Mouse (Mus musculus) hindbrain, embryonic 15.5 days (tissue): ENCODE measurements at regions not wholly inside any gene's neighbourhood (a gene's known extent, or its start where the extent isn't known, plus 50 kb on each side); places are given as distances from the start of the nearest gene placed in this dataset.

ENCODE experiments used
- ATAC-seq: fragments of 200-750 bp; cut with Nextera tagmentation; 2 replicates; pipeline ENCODE4 v1.8.0; 2017; ENCODE audit warnings: low read depth, moderate number of reproducible peaks, moderate TSS enrichment; ENCODE audit not compliant: low FRiP score
- H3K27ac ChIP-seq: fragments of 300-500 bp; sonication (generic); replicated peaks from 2 replicates; pipeline ENCODE4 v1.5.1; 2015; ENCODE audit warnings: mild to moderate bottlenecking, inconsistent platforms
- H3K27me3 ChIP-seq: fragments of 300-500 bp; sonication (generic); 2 replicates; pipeline ENCODE4 v1.6.1; 2015; ENCODE audit warnings: control low read depth, inconsistent platforms
- H3K36me3 ChIP-seq: fragments of 300-500 bp; sonication (generic); 2 replicates; pipeline ENCODE4 v1.6.1; 2015; ENCODE audit warnings: control low read depth, inconsistent platforms
- H3K4me1 ChIP-seq: fragments of 300-500 bp; sonication (generic); replicated peaks from 2 replicates; pipeline ENCODE4 v1.6.1; 2015; ENCODE audit warnings: control low read depth, inconsistent platforms
- H3K4me2 ChIP-seq: fragments of 300-500 bp; sonication (generic); 2 replicates; pipeline ENCODE4 v1.6.1; 2015; ENCODE audit warnings: moderate library complexity, mild to moderate bottlenecking, inconsistent platforms
- H3K4me3 ChIP-seq: fragments of 300-500 bp; sonication (generic); 2 replicates; pipeline ENCODE4 v1.5.1; 2015; ENCODE audit warnings: mild to moderate bottlenecking, inconsistent platforms
- H3K9ac ChIP-seq: fragments of 300-500 bp; sonication (generic); 2 replicates; pipeline ENCODE4 v1.6.1; 2015; ENCODE audit warnings: inconsistent platforms
- H3K9me3 ChIP-seq: fragments of 300-500 bp; sonication (generic); 2 replicates; pipeline ENCODE4 v1.6.1; 2016; ENCODE audit warnings: control low read depth, inconsistent platforms
- WGBS: fragments of 180-500 bp; shearing (Covaris S2); methylation state at CpG from one replicate; pipeline ENCODE4 v1.1.7; 2015; 5-methylcytosine and 5-hydroxymethylcytosine counted together

DNA sequence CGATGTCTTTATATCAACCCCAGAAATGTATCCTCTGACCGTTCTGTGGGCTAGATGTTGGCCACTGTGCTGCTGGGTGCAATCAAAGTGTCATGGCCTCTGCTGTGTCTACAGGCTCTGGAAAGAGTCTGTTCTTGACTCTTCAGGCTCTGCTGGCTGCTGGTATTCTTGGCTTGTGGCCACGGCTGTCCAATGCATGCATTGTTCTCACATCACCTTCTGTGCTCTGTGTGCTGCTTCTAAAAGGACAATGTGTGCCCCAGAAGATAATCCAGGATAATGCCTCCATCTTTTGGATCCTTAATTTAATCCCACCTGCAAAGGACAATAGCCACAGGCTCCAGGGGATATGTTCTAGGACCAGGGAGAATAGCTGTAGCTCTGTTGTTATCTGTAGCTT lies 77.5 kb upstream of the Dapl1 start:
- no peaks in the 10 kb centered on the region for H3K27me3 ChIP-seq
- no peak overlapping the region for H3K4me2 ChIP-seq
- 62% methylated on average over 3 of the region's 3 CpGs for WGBS
- no peaks in the 10 kb centered on the region for H3K9me3 ChIP-seq
- H3K9ac ChIP-seq = no peak overlapping the region
- peaks cover 7% of the 10 kb centered on the region for H3K4me1 ChIP-seq
- peak overlapping the region; percentile 31 for H3K27ac ChIP-seq
- H3K36me3 ChIP-seq = no peaks in the 10 kb centered on the region
- no peak for ATAC-seq
- no peak overlapping the region for H3K4me3 ChIP-seq

DNA sequence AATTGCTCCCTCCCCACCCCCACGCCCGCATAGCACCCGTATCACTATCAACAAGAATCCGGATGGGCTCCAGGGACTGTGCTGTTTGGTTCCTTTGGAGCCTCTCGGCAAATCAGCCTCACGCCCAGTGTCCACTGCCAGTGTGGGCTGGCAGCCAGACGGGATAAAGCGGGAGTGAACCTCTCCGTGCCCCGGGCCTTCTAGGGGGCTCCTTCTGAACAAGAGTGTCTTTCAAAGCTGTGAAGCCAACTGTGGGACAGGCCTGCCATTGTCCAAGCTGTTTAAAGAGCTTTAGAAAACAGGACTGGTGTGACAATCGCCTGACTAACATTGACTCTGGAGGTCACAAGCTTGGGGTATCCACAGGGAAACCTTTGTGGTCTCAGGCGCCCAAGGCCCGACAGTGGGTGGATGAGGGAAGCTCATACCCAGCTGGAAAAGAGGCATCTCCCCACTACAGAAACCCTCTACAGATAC lies 76.9 kb upstream of the Dapl1 start:
- Histone ChIP-seq H3K4me3 (no peak overlapping the region), H3K27me3 (no peaks in the 10 kb centered on the region), H3K27ac (peak overlapping the region; percentile 43), H3K9ac (no peak overlapping the region), H3K36me3 (no peaks in the 10 kb centered on the region), H3K4me2 (no peak overlapping the region), H3K9me3 (no peaks in the 10 kb centered on the region), H3K4me1 (peaks cover 7% of the 10 kb centered on the region)
- ATAC-seq = peak; percentile 93
- 44% methylated on average over 13 of the region's 13 CpGs for WGBS

DNA sequence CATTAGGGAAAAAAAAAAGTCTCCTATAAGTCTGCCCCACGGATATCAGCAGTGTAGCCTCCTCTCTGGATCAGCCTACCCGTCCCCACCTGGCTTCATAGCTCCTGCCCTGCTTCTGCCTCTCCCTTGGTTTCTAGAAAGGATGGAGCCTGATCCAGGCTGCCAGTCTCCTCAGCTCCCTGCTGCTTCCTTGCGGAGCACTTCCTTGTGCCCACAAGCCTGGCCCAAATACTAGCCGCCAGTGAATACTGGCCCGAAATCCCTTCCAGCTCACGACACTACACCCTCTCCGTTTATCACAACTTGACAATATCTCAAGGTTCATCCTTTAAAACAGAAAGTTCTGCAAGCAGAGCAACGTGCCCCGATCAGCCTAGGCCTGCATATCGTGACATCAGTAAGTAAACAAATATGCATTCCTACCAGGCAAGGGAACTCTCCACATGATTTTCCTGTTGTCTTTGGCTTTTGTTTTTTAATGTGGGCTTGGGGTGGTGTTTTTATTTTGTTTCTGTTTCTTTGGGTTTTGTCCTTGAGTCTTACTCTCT lies 76.3 kb upstream of the Dapl1 start:
- Histone ChIP-seq H3K36me3 (no peaks in the 10 kb centered on the region), H3K27me3 (no peaks in the 10 kb centered on the region), H3K4me1 (peaks cover 7% of the 10 kb centered on the region), H3K4me3 (no peak overlapping the region), H3K9me3 (no peaks in the 10 kb centered on the region), H3K27ac (peak overlapping the region; percentile 43), H3K9ac (no peak overlapping the region), H3K4me2 (no peak overlapping the region)
- no peak for ATAC-seq
- WGBS = 65% methylated on average over 10 of the region's 10 CpGs

DNA sequence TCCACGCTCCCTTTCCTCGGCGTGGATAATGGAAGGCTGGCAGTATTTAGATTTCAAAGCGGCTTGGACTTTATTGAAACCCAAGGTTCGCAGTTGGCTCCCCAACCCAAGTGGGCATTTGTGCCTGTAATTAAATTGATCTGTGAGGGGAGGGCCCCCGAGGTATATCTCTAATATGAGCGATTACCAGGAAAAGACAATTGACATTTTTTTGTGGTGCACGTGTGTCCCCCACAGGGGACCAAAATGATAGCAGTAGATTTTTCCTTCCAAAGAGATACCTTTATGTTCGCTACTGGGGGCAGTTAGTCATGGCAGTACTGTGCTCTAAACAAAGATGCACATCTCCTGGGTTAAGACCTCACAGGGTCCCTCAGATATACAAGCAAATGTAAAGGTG lies 69.8 kb upstream of the Dapl1 start:
- Histone ChIP-seq H3K9ac (no peak overlapping the region), H3K4me3 (no peak overlapping the region), H3K27ac (no peak overlapping the region), H3K27me3 (no peaks in the 10 kb centered on the region), H3K36me3 (no peaks in the 10 kb centered on the region), H3K4me2 (peak overlapping the region; percentile 16), H3K4me1 (peaks cover 11% of the 10 kb centered on the region; the same call in 1 of the 2 replicates), H3K9me3 (no peaks in the 10 kb centered on the region)
- WGBS = 44% methylated on average over 9 of the region's 9 CpGs
- ATAC-seq = peak; percentile 20; the same call in 1 of the 2 replicates

DNA sequence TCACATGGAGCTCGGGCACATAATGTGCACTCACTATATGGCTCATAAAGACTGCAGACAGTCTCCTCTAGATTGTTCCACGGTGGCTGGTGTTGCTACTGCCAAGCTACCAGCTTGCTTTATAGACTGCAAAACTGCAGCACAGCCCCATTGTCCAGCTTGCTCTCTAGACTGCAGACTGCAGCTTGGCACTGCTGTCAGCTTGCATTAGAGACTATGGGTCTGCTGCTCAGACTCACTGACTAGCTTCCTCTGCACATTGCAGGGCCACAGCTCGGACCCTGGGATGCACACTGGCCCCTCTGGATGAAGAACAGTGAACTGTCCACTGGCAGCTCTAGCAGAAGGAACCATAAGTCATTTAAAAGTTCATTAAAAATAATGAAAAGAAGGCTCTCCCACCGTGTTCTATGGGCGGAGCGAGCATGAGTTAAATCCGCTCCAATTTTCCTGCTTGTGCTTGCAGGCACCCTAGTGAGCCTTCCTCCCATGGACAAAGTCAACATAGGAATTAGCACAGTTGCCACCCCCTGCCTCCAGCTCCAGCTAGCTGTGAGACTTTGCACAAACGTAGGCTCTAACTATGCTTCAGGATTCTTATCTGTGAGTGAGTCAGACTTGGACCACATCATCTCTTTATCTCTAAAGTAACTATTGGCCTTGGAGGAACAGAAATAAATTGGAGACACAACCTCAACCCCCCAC lies 67.8 kb upstream of the Dapl1 start:
- no peak overlapping the region for H3K9ac ChIP-seq
- H3K4me1 ChIP-seq = peaks cover 11% of the 10 kb centered on the region; the same call in 1 of the 2 replicates
- no peak for ATAC-seq
- 60% methylated on average over 8 of the region's 8 CpGs for WGBS
- no peaks in the 10 kb centered on the region for H3K9me3 ChIP-seq
- H3K27me3 ChIP-seq = no peaks in the 10 kb centered on the region
- no peak overlapping the region for H3K4me3 ChIP-seq
- H3K27ac ChIP-seq = no peak overlapping the region
- no peak overlapping the region for H3K4me2 ChIP-seq
- H3K36me3 ChIP-seq = no peaks in the 10 kb centered on the region

DNA sequence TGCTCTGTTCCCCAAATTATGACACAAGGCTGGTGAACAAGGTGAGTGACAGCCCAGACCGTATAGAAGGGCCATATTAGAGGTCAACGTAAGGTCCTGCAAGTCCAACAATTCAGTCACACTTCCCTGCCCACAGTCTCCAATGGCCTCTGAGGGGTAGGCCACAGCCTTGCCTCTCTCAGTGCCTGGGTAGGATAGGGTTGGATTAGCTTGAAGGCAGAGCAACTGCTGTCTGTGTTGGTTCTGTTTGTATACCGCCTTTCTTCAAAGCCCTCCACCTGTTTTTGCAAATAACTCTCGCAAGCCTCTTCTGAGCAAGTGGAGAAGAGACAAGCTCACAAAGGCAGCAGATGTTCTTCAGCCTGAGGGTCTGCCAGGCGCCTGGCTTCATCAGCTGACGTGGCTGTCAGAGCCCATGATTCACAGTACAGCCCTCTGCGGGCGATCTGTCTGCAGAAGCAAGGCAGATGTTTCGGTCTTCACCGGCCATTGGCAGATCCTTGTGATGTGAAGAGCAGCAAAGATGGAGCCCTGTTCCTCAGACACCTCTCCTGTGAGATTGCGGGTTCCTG lies 67.0 kb upstream of the Dapl1 start:
- peak; percentile 40; the same call in 1 of the 2 replicates for ATAC-seq
- H3K27ac ChIP-seq = peak overlapping the region; percentile 53; the same call in 1 of the 2 replicates

DNA sequence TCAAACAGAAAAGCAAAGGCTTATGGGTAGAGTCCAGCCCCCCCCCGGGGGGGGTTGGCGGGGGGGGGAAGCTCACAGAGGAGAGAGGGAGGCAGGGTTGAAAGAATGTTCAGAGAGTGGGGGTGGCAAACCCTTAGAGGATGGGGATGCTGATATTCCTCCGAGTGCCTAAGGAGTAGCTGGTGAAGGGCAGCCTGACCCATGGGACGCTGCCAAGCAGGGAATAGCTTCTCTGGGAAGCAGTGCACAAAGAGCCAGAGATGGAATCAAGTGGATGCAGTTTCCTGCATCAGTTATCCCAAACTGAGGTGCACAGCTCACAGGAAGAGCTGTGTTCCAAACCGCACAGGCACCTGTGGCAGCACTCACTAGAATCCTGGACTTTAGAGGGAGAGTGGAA lies 64.0 kb upstream of the Dapl1 start:
- Histone ChIP-seq H3K36me3 (no peaks in the 10 kb centered on the region), H3K4me2 (no peak overlapping the region), H3K27ac (no peak overlapping the region), H3K9ac (no peak overlapping the region), H3K4me3 (no peak overlapping the region), H3K9me3 (no peaks in the 10 kb centered on the region), H3K27me3 (no peaks in the 10 kb centered on the region), H3K4me1 (peaks cover 15% of the 10 kb centered on the region; the same call in 1 of the 2 replicates)
- 69% methylated on average over 5 of the region's 5 CpGs for WGBS
- no peak for ATAC-seq

More for the DNA sequence above, 67.0 kb upstream of the Dapl1 start:
- H3K4me2 ChIP-seq = no peak overlapping the region
- 65% methylated on average over 11 of the region's 11 CpGs for WGBS
- peaks cover 15% of the 10 kb centered on the region; the same call in 1 of the 2 replicates for H3K4me1 ChIP-seq
- no peaks in the 10 kb centered on the region for H3K27me3 ChIP-seq
- H3K36me3 ChIP-seq = no peaks in the 10 kb centered on the region
- H3K4me3 ChIP-seq = no peak overlapping the region
- no peak overlapping the region for H3K9ac ChIP-seq
- H3K9me3 ChIP-seq = no peaks in the 10 kb centered on the region

DNA sequence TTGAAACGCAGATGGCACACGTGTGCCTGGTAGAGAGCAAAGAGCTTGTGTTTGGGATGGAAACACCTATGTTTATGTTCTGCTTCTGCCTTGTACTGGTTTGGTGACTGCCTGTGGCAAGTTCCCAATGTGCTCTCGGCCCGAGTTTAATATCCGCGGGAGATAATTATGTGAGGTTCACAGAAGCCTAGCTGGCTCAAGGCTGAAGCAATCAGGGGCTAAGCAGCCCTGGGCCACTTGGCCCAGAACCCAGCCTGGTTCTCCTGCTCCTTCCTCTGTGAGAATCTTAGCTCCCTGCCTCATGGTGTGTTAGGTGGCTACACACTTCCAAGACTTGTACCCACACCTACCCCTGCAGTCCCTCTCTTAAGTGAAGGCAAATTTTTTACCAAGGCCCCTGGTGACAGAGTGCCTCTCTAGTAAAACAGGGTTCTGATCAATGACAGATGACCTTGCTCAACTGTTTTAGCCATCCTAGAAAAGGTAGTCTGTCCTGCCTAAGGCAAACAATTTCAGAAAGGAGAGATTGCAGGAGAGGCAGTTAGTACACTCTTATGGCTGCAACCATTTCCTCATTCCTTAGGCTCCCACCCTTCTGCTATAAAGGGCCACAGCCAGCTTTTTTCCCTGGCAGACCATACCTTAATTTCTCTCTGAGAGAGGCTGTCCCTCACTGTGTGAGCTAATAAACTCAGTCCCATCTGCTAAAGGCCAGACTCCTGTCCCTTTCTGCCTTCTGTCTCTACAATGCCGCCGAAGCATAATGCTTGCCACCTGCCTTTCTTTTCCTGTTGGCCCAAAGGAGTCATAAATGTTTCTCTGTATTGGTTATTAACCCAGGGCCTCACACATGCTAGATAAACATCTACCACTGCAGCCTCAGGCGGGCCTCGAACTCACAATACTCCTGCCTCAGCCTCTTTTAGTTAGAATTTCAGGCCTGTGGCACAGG lies 61.9 kb upstream of the Dapl1 start:
- Histone ChIP-seq H3K27me3 (no peaks in the 10 kb centered on the region), H3K4me2 (no peak overlapping the region), H3K9me3 (no peaks in the 10 kb centered on the region), H3K27ac (no peak overlapping the region; the same call in 1 of the 2 replicates), H3K4me3 (no peak overlapping the region), H3K9ac (no peak overlapping the region), H3K36me3 (no peaks in the 10 kb centered on the region), H3K4me1 (0 out of 2 replicates have a peak, but pooled peaks cover 5% of the 10 kb centered on the region)
- 67% methylated on average over 10 of the region's 10 CpGs for WGBS
- no peak for ATAC-seq

DNA sequence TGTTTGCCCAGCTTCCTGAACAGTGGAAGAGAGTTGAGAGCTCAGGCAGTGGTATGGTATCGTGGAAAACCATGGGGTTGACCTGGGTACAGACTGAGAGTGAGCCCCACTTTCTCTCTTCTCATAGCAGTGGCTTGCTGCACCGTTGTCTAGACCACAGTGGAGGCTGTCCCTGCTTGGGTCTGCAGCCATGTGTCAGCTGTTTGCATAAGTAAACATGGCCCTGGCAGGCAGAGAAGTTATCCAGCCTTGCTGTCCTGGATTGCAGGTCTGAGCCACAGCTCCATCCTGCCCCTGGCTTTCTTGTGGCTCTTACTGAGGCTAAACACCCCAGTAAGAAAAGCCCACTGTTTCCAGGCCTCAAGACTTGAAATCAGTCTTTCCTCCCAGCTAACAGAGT lies 60.2 kb upstream of the Dapl1 start:
- no peak overlapping the region for H3K27ac ChIP-seq
- H3K4me1 ChIP-seq = 0 out of 2 replicates have a peak, but pooled peaks cover 5% of the 10 kb centered on the region
- no peak overlapping the region for H3K4me3 ChIP-seq
- 82% methylated on average over 2 of the region's 2 CpGs for WGBS
- H3K4me2 ChIP-seq = no peak overlapping the region
- no peaks in the 10 kb centered on the region for H3K9me3 ChIP-seq
- no peaks in the 10 kb centered on the region for H3K36me3 ChIP-seq
- H3K27me3 ChIP-seq = no peaks in the 10 kb centered on the region
- ATAC-seq = peak; percentile 58; the same call in 1 of the 2 replicates
- H3K9ac ChIP-seq = no peak overlapping the region

DNA sequence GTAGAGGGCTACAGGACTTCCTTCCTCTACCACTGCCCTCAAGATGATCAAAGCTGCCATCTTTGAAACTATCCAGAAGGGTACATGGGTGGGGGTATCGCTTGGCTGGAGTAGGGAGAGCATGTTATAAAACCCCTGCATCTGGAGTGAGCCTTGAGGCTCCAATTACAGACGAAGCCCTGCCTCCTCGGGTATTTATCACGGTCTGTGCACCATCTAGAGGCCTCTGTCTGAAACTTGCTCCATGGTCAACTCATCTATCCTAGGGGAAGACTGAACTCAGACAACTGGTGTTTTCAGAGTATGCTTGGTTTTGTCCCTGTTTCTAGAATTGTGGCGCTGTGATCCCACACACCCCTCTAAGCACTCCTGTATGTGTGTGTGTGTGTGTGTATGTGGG lies 59.7 kb upstream of the Dapl1 start:
- Histone ChIP-seq H3K36me3 (no peaks in the 10 kb centered on the region), H3K27ac (no peak overlapping the region), H3K27me3 (no peaks in the 10 kb centered on the region), H3K4me3 (no peak overlapping the region), H3K4me2 (no peak overlapping the region), H3K9ac (no peak overlapping the region), H3K9me3 (no peaks in the 10 kb centered on the region), H3K4me1 (0 out of 2 replicates have a peak, but pooled peaks cover 5% of the 10 kb centered on the region)
- WGBS = 53% methylated on average over 5 of the region's 5 CpGs
- peak; percentile 70 for ATAC-seq

DNA sequence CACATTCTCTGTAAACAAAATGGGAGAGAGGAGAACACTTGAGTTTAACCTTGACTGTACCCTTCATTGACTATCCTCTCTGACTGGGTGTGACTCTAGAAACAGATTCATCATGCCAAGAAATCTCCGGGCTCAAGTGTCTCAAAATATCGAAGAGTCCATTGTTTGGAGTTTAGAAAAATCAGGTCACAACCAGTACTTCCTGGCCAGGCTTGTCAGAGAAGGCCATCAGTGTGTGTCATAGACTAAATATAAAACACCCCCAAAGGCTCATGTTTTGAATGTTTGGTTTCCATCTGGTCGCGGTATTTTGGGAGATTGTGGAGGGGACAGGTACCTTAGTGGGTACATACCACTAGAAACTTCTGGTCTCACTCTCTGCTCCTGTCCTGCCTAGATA lies 58.6 kb upstream of the Dapl1 start:
- 90% methylated on average over 4 of the region's 4 CpGs for WGBS
- Histone ChIP-seq H3K4me3 (no peak overlapping the region), H3K27me3 (no peaks in the 10 kb centered on the region), H3K27ac (no peak overlapping the region), H3K4me1 (0 out of 2 replicates have a peak, but pooled peaks cover 5% of the 10 kb centered on the region), H3K36me3 (no peaks in the 10 kb centered on the region), H3K9me3 (no peaks in the 10 kb centered on the region), H3K9ac (no peak overlapping the region), H3K4me2 (no peak overlapping the region)
- ATAC-seq = no peak
